Mouse (Mus musculus) neural tube, embryonic 12.5 days (tissue): ENCODE data around the gene Brwd1. TPM values are rescaled to one million over a fixed set of nuclear protein-coding genes. Genes with fewer than 3 reads are reported as not detected.
"Not testable (repeated sequence)": the region's sequence is repeated elsewhere in the genome, so short reads cannot be mapped to it uniquely, and the experiment has no call there.

Source experiments
- ATAC-seq: fragments of 200-750 bp; cut with Nextera tagmentation; 2 replicates; pipeline ENCODE4 v1.8.0; 2017; ENCODE audit warnings: low read depth, mild to moderate bottlenecking, moderate TSS enrichment, moderate library complexity; ENCODE audit not compliant: low FRiP score
- H3K27ac ChIP-seq: fragments of 300-500 bp; sonication (generic); 2 replicates; pipeline ENCODE4 v1.5.1; 2016
- H3K27me3 ChIP-seq: fragments of 300-500 bp; sonication (generic); replicated peaks from 2 replicates; pipeline ENCODE4 v1.6.1; 2016; ENCODE audit warnings: mild to moderate bottlenecking
- H3K36me3 ChIP-seq: fragments of 300-500 bp; sonication (generic); 2 replicates; pipeline ENCODE4 v1.6.1; 2016; ENCODE audit warnings: mild to moderate bottlenecking
- H3K4me1 ChIP-seq: fragments of 300-500 bp; sonication (generic); 2 replicates; pipeline ENCODE4 v1.6.1; 2016
- H3K4me2 ChIP-seq: fragments of 300-500 bp; sonication (generic); replicated peaks from 2 replicates; pipeline ENCODE4 v1.6.1; 2016; ENCODE audit warnings: mild to moderate bottlenecking
- H3K4me3 ChIP-seq: fragments of 300-500 bp; sonication (generic); 2 replicates; pipeline ENCODE4 v1.5.1; 2016
- H3K9ac ChIP-seq: fragments of 300-500 bp; sonication (generic); 2 replicates; pipeline ENCODE4 v1.6.1; 2016; ENCODE audit warnings: mild to moderate bottlenecking
- H3K9me3 ChIP-seq: fragments of 300-500 bp; sonication (generic); 2 replicates; pipeline ENCODE4 v1.6.1; 2016; ENCODE audit warnings: mild to moderate bottlenecking
- WGBS: fragments of 180-500 bp; shearing (Covaris S2); methylation state at CpG from one replicate; pipeline ENCODE4 v1.1.7; 2016; 5-methylcytosine and 5-hydroxymethylcytosine counted together
- polyA plus RNA-seq: library from polyadenylated mRNA; unstranded; fragments of >200 nt; fragmentation: Nextera tagmentation; extraction: Ambion mirVana; gene quantifications from 2 replicates; pipeline ENCODE4 v1.2.1, GENCODE M21; 2016

Brwd1 gene
- polyA plus RNA-seq, 1 experiment from 2014 or later = 219 TPM

DNA sequence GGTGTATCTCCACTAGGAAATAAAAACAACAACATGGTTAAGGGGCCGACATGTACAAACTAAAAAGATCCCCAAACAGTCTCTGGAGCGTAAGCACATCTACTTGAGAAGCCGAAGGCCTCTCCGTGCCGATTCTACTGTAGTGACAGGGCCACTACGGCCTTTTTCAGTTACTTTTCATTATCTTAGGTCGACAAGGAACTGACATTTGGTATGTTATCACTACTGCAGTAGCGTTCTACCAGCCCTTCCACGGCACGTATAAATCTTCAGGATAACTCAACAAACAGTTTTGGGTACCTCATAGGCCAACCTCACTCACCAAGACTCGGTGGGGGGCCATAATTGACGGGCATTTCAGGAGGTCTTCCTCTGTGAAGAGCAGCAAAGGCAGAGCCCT, 16.2 kb downstream of the Brwd1 start:
- WGBS = 95% methylated on average over 12 of the region's 12 CpGs
- Histone ChIP-seq H3K4me3 (no peak overlapping the region), H3K27ac (no peak overlapping the region), H3K4me2 (no peak overlapping the region), H3K9ac (no peak overlapping the region), H3K4me1 (no peaks in the 10 kb centered on the region), H3K9me3 (no peaks in the 10 kb centered on the region), H3K36me3 (peaks cover 75% of the 10 kb centered on the region), H3K27me3 (no peaks in the 10 kb centered on the region)
- no peak for ATAC-seq

DNA sequence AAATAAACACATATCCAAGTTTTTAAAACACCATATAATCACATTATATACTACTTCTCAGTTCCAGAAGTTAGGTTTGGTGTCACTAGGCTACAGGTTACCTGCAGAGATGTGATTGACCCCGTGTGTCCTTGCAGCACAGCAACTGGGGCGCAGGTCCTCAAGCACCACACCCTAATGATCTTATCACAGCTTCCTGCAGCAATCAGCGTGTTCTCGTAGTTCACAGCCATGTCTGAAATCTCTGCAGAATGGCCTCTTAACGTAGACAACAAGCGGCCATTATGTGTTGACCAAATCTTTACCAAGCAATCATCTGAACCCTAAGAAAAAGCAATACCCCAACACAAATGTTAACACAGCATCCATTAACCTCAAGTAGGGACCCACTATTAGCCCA, 17.7 kb downstream of the Brwd1 start:
- no peaks in the 10 kb centered on the region for H3K27me3 ChIP-seq
- H3K4me2 ChIP-seq = no peak overlapping the region
- no peak overlapping the region for H3K27ac ChIP-seq
- no peak overlapping the region for H3K9ac ChIP-seq
- H3K4me3 ChIP-seq = no peak overlapping the region
- H3K4me1 ChIP-seq = no peaks in the 10 kb centered on the region
- H3K36me3 ChIP-seq = peaks cover 84% of the 10 kb centered on the region
- no peak for ATAC-seq
- no peaks in the 10 kb centered on the region for H3K9me3 ChIP-seq
- 98% methylated on average over 6 of the region's 6 CpGs for WGBS

DNA sequence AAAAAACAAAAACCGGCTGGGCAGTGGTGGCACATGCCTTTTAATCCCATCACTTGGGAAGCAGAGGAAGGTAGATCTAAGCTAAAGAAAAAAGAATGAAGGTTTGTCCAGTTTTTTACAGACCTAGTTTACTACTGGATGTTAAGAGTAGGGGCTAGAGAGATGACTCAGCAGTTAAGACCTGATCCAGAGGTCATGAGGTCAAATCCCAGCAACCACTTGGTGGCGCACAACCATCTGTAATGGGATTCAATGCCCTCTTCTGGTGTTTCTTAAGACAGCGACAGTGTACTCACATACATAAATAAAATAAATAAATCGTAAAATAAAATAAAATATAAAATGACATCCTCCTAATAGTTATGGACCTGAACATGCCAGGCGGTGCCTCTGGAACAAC, 38.2 kb downstream of the Brwd1 start:
- no peak overlapping the region for H3K27ac ChIP-seq
- no peak overlapping the region for H3K9ac ChIP-seq
- H3K27me3 ChIP-seq = no peaks in the 10 kb centered on the region
- no peaks in the 10 kb centered on the region for H3K9me3 ChIP-seq
- 72% methylated on average over 5 of the region's 5 CpGs for WGBS
- no peak for ATAC-seq
- no peaks in the 10 kb centered on the region for H3K4me1 ChIP-seq
- H3K4me2 ChIP-seq = no peak overlapping the region
- peaks cover 90% of the 10 kb centered on the region for H3K36me3 ChIP-seq
- no peak overlapping the region for H3K4me3 ChIP-seq

DNA sequence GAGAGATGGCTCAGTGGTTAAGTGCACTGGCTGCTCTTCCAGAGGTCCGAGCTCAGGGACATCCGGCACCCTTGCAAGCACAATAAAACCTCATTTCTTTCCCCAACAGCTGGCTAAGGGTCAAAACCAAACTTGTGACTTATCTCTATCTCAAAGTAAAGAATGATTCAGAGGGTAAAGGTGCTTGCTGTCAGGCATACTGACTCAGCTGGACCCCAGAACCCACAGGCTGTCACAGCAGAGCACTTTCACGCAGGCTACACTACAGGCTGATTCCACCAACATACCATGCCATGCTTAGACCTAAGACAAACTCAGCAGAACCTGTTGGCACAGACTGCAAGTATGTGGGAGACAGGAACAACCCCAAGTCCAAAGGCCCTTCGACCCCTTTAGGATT, 41.6 kb downstream of the Brwd1 start:
- Histone ChIP-seq H3K27me3 (no peaks in the 10 kb centered on the region), H3K4me1 (no peaks in the 10 kb centered on the region), H3K9ac (no peak overlapping the region), H3K27ac (no peak overlapping the region), H3K36me3 (peaks cover 91% of the 10 kb centered on the region), H3K9me3 (no peaks in the 10 kb centered on the region), H3K4me2 (no peak overlapping the region), H3K4me3 (no peak overlapping the region)
- WGBS = 98% methylated on average over 4 of the region's 4 CpGs
- ATAC-seq = no peak

DNA sequence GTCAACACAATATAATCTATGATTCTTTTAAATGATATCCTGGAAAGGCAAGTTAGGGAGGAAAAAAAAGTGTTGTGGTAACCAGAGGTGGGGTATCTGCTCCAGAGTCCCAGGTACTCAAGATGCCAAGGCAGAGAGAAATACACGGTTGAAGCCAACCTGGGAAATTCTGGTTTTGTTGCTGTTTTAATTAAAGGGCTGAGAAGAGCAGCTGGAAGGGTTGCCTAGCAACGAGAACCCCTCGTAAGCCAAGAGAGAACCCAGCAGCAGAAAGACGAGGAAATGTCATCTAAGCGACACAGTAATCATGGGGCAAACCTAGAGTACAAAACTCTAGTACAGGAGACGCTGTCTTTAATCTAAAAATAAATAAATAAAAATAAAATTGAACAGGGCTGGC, 42.8 kb downstream of the Brwd1 start:
- no peak for ATAC-seq
- 65% methylated on average over 6 of the region's 6 CpGs for WGBS
- Histone ChIP-seq H3K4me3 (no peak overlapping the region), H3K27me3 (no peaks in the 10 kb centered on the region), H3K4me1 (no peaks in the 10 kb centered on the region), H3K27ac (no peak overlapping the region), H3K9ac (no peak overlapping the region), H3K4me2 (no peak overlapping the region), H3K9me3 (no peaks in the 10 kb centered on the region), H3K36me3 (peaks cover 93% of the 10 kb centered on the region)

DNA sequence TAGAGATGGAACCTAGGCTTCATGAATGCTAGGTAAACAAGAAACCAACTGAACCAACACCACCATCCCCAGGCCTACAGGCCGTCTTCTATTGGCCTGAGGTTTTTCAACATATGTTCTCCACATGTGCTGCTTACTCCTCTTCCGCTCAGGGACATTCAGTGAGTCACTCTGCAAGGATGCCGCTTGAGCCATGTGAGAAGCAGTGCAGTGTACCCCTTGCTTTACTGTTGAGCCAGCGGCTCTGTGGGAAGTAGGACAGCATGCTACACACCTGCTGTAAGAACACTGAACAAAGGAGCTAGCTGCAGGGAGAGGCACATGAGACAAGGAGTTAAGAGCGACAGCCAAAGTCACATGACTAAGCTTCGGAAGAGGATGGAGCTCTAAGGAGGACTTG, 47.9 kb downstream of the Brwd1 start:
- Histone ChIP-seq H3K9me3 (no peaks in the 10 kb centered on the region), H3K4me3 (no peak overlapping the region), H3K4me2 (no peak overlapping the region), H3K4me1 (no peaks in the 10 kb centered on the region), H3K27ac (no peak overlapping the region), H3K36me3 (peaks cover 95% of the 10 kb centered on the region), H3K27me3 (no peaks in the 10 kb centered on the region), H3K9ac (no peak overlapping the region)
- WGBS = 81% methylated on average over 6 of the region's 6 CpGs
- no peak for ATAC-seq

DNA sequence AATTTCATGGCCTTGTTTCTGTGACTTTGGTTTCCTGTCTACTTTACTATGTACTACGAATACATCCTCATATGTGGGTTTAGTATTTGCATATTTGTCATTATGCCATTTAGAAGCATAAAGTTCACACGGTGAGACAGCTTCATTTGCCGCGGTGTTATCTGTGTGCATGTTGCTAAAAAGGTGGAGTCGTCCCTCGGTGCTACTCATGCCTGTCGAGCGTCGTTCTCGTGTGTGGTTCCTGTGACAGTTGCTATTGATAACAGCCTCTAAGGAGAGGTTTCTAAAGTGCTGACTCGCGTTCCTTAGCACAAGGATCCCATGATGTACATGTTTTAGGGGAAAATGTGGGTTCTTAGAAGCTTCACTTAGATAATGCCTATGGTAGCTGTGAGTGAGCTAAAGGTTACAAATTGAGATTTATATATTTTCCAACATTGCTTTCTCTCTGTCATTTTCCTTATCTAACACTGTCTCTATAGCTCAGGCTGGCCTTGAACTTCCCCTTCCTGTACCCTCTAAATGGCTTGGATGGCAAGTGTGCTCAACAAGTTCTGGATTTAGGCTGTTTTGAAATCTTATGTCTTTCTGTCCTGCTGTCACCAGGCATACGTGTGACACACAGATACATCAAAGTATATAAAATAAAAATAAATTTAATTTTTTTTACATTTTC, 49.8 kb downstream of the Brwd1 start:
- H3K4me2 ChIP-seq = no peak overlapping the region
- H3K9me3 ChIP-seq = no peaks in the 10 kb centered on the region
- H3K4me3 ChIP-seq = no peak overlapping the region
- no peak overlapping the region for H3K27ac ChIP-seq
- no peaks in the 10 kb centered on the region for H3K27me3 ChIP-seq
- no peak for ATAC-seq
- H3K9ac ChIP-seq = no peak overlapping the region
- 93% methylated on average over 13 of the region's 13 CpGs for WGBS
- no peaks in the 10 kb centered on the region for H3K4me1 ChIP-seq
- peaks cover 94% of the 10 kb centered on the region for H3K36me3 ChIP-seq

DNA sequence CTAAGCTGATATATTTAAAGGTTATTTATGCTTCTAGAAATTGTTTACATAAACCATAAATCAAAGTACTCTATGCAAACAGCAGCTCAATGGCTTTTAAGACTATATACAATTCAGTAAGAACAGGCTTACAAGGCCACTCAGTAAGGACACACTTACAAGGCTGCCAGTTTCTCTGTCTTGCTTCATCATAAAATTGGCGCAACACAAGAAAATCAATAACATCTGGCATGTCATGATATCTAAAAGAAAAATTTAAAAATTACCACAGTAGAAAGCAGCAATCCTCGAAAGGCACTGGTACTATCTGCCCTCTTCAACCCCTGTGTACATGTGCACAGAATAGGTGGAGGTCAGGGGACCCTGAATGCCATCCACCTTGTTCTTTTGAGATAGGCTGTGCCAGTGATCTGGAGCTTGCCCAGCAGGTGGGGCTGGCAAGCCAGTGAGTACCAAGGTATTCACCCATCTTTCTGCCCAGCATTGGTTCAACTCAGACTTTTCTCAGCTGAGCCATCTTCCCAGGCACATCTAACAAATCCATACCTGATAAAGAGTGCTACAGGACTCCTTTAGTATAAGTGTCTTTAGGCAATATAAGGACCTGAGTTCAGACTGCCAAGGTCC, 51.7 kb downstream of the Brwd1 start:
- Histone ChIP-seq H3K27me3 (no peaks in the 10 kb centered on the region), H3K9me3 (no peaks in the 10 kb centered on the region), H3K4me1 (no peaks in the 10 kb centered on the region), H3K4me2 (no peak overlapping the region), H3K9ac (no peak overlapping the region), H3K27ac (no peak overlapping the region), H3K4me3 (no peak overlapping the region), H3K36me3 (peaks cover 94% of the 10 kb centered on the region)
- WGBS = 97% methylated on average over 2 of the region's 2 CpGs
- no peak for ATAC-seq

DNA sequence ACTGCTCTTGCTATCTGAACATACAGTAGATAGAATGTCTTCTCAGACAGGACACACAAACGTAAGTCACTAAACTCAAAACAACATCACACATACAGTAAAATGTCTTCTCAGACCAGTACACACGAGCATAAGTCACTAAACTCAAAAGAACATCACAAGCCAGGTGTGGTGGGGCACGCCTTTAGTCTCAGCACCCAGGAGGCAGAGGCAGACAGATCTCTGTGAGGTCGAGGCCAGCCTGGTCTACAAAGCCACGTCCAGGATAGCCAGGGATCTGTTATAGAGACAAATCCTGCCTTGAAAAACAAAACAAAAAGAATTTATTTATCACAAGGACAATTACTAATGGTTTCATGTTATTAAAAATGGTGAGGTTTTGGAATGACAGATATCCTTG, 56.1 kb downstream of the Brwd1 start:
- Histone ChIP-seq H3K36me3 (peaks cover 84% of the 10 kb centered on the region), H3K4me3 (no peak overlapping the region), H3K4me1 (no peaks in the 10 kb centered on the region), H3K27ac (no peak overlapping the region), H3K4me2 (no peak overlapping the region), H3K9ac (no peak overlapping the region), H3K27me3 (no peaks in the 10 kb centered on the region), H3K9me3 (no peaks in the 10 kb centered on the region)
- 92% methylated on average over 5 of the region's 5 CpGs for WGBS
- no peak for ATAC-seq

DNA sequence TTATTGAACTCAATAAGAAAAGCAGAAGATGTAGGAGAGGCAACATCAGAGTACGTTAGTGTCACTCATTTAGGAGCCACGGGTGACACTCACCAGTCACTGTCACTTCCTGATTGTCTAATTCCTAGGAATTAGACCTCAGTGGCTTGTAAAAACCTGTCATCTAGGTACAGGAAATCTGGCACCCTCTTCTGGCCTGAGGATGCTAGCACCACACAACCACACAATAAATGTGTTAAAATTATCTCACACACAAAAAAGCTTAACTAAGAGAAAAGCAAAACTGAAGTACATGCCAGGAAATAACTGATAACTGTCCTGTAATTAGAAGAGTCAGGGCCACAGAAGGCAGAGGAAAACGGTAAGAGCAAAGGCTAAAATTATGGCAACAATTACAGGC, 57.1 kb downstream of the Brwd1 start:
- Histone ChIP-seq H3K9me3 (no peaks in the 10 kb centered on the region), H3K27ac (no peak overlapping the region), H3K36me3 (peaks cover 84% of the 10 kb centered on the region), H3K4me2 (no peak overlapping the region), H3K4me3 (no peak overlapping the region), H3K4me1 (no peaks in the 10 kb centered on the region), H3K9ac (no peak overlapping the region), H3K27me3 (no peaks in the 10 kb centered on the region)
- ATAC-seq = no peak
- WGBS = 92% methylated on average over 3 of the region's 3 CpGs

DNA sequence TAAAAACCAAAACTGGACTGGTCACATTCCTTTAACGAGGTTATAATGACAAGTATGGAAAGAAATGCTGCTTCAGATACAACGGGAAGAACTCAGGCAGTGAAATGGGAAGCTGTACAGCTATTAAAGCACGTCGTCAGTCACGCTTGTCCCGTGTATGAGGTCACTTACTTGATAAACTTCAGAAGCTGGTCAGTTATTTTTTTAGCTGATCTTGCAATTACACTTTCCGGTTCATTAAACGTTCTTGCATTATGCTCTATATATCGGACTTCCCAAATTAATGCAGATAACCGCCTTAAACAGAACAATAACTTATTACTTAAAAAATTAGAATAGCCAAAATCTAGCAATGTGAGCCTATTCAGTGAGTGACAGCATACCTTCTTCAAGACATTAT, 61.3 kb downstream of the Brwd1 start:
- no peaks in the 10 kb centered on the region for H3K9me3 ChIP-seq
- WGBS = 90% methylated on average over 10 of the region's 10 CpGs
- no peak overlapping the region for H3K4me3 ChIP-seq
- no peak overlapping the region for H3K9ac ChIP-seq
- no peaks in the 10 kb centered on the region for H3K4me1 ChIP-seq
- H3K36me3 ChIP-seq = peaks cover 82% of the 10 kb centered on the region
- no peak overlapping the region for H3K4me2 ChIP-seq
- ATAC-seq = no peak
- no peaks in the 10 kb centered on the region for H3K27me3 ChIP-seq
- H3K27ac ChIP-seq = no peak overlapping the region

DNA sequence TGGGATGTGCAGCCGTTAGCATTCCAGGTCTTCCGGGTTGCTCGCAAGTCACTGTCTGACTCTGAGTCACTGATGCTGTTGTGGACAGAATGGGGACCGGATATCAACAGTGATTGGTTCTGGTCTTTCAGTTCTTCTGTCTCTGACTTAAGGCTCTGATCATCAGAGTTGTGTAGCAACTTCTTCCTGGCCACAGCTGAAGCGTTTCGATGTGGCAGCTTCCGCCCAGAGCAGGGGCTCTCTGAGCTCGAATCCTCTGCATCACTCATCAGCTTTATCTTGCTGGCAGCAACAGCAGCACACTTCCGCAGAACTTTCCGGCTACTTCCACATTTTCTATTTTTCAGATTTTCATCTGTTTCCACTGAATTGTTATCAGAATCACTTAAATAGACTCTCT, 73.2 kb downstream of the Brwd1 start:
- H3K36me3 ChIP-seq = peaks cover 26% of the 10 kb centered on the region
- ATAC-seq, H3K9ac ChIP-seq, H3K4me2 ChIP-seq, H3K27ac ChIP-seq, H3K4me1 ChIP-seq, H3K9me3 ChIP-seq, H3K4me3 ChIP-seq, H3K27me3 ChIP-seq: not testable (repeated sequence)
- no CpG with 5 or more reads among the region's 10 CpGs for WGBS

DNA sequence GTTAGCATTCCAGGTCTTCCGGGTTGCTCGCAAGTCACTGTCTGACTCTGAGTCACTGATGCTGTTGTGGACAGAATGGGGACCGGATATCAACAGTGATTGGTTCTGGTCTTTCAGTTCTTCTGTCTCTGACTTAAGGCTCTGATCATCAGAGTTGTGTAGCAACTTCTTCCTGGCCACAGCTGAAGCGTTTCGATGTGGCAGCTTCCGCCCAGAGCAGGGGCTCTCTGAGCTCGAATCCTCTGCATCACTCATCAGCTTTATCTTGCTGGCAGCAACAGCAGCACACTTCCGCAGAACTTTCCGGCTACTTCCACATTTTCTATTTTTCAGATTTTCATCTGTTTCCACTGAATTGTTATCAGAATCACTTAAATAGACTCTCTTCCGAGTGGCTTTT, 78.0 kb downstream of the Brwd1 start:
- H3K4me3 ChIP-seq, H3K9ac ChIP-seq, H3K9me3 ChIP-seq, ATAC-seq, H3K27ac ChIP-seq, H3K4me2 ChIP-seq, H3K4me1 ChIP-seq, H3K27me3 ChIP-seq: not testable (repeated sequence)
- WGBS = no CpG with 5 or more reads among the region's 10 CpGs
- H3K36me3 ChIP-seq = peaks cover 41% of the 10 kb centered on the region
